Comparison of ENCODE assay signal across 8 mouse cellular contexts in genomic region chr11:101259261-101259712, GRCm38 (mm10). TPM values are rescaled to one million over a fixed set of nuclear protein-coding genes. Genes with fewer than 3 reads are reported as not detected.
DNase-seq lines count a peak whose midpoint lies in the region; ATAC-seq and TF ChIP-seq lines count a peak whose summit lies in the region.

No protein-coding gene starts in this region.

- H3K9ac ChIP-seq in forebrain, embryonic 13.5 days, result 0 out of 2 replicates have a peak overlapping the region, but pooled peaks have one; percentile 71
- no peak overlapping the region for H3K9ac ChIP-seq in forebrain, embryonic 15.5 days (replicated peaks)
- no peak overlapping the region for H3K9ac ChIP-seq in embryonic facial prominence, embryonic 12.5 days
- H3K9ac ChIP-seq in intestine, postnatal 0 days (ENCODE audit: low read depth, low read length), result no peak overlapping the region

- H3K4me3 ChIP-seq in forebrain, embryonic 13.5 days, result no peak overlapping the region
- H3K4me3 ChIP-seq in forebrain, embryonic 15.5 days, result no peak overlapping the region
- peak overlapping the region; percentile 55; the same call in 1 of the 2 replicates for H3K4me3 ChIP-seq in embryonic facial prominence, embryonic 12.5 days
- H3K4me3 ChIP-seq in intestine, postnatal 0 days (ENCODE audit: low read depth, low read length), result no peak overlapping the region
- peak overlapping the region; percentile 67 for H3K4me3 ChIP-seq in limb, embryonic 10.5 days

- H3K9me3 ChIP-seq in forebrain, embryonic 13.5 days (replicated peaks), result no peaks in the 10 kb centered on the region
- H3K9me3 ChIP-seq in forebrain, embryonic 15.5 days, result no peaks in the 10 kb centered on the region
- H3K9me3 ChIP-seq in embryonic facial prominence, embryonic 12.5 days, result no peaks in the 10 kb centered on the region
- H3K9me3 ChIP-seq in intestine, postnatal 0 days (ENCODE audit: control insufficient read depth), result no peaks in the 10 kb centered on the region
- H3K9me3 ChIP-seq in limb, embryonic 10.5 days (replicated peaks), result no peaks in the 10 kb centered on the region

- H3K4me1 ChIP-seq in forebrain, embryonic 13.5 days, result peaks cover 43% of the 10 kb centered on the region
- peaks cover 21% of the 10 kb centered on the region for H3K4me1 ChIP-seq in forebrain, embryonic 15.5 days
- H3K4me1 ChIP-seq in embryonic facial prominence, embryonic 12.5 days, result peaks cover 45% of the 10 kb centered on the region
- 0 out of 2 replicates have a peak, but pooled peaks cover 10% of the 10 kb centered on the region for H3K4me1 ChIP-seq in intestine, postnatal 0 days (replicated peaks; ENCODE audit: control insufficient read depth, insufficient read depth, low read length)
- peaks cover 67% of the 10 kb centered on the region for H3K4me1 ChIP-seq in limb, embryonic 10.5 days

- no peak overlapping the region for H3K27ac ChIP-seq in forebrain, embryonic 13.5 days
- H3K27ac ChIP-seq in forebrain, embryonic 15.5 days (replicated peaks), result no peak overlapping the region
- H3K27ac ChIP-seq in embryonic facial prominence, embryonic 12.5 days, result peak overlapping the region; percentile 80
- H3K27ac ChIP-seq in intestine, postnatal 0 days (ENCODE audit: low read depth, low read length), result peak overlapping the region; percentile 21; the same call in 1 of the 2 replicates
- peak overlapping the region; percentile 84 for H3K27ac ChIP-seq in limb, embryonic 10.5 days

- peak overlapping the region; percentile 89; the same call in 1 of the 2 replicates for H3K4me2 ChIP-seq in forebrain, embryonic 13.5 days
- no peak overlapping the region for H3K4me2 ChIP-seq in forebrain, embryonic 15.5 days (replicated peaks)
- H3K4me2 ChIP-seq in embryonic facial prominence, embryonic 12.5 days (replicated peaks), result peak overlapping the region; percentile 97
- peak overlapping the region; percentile 99 for H3K4me2 ChIP-seq in intestine, postnatal 0 days (replicated peaks; ENCODE audit: low read depth)

- no peak for TF ChIP-seq CTCF in intestine, postnatal 0 days (IDR thresholded peaks at IDR 0.05; ENCODE audit: low read depth)

- no peak for ATAC-seq in forebrain, embryonic 13.5 days
- no peak for ATAC-seq in forebrain, embryonic 15.5 days (replicated peaks)
- no peak for ATAC-seq in embryonic facial prominence, embryonic 12.5 days (ENCODE audit: insufficient number of reproducible peaks, insufficient read depth, low FRiP score, low TSS enrichment)
- peak; percentile 48 for ATAC-seq in intestine, postnatal 0 days
- ATAC-seq in monocyte, adult 5-6 weeks (replicated peaks; ENCODE audit: insufficient number of reproducible peaks, low FRiP score, low TSS enrichment, poor library complexity, severe bottlenecking), result no peak

- peaks cover 23% of the 10 kb centered on the region for H3K36me3 ChIP-seq in forebrain, embryonic 13.5 days (ENCODE audit: poor library complexity, severe bottlenecking)
- H3K36me3 ChIP-seq in forebrain, embryonic 15.5 days, result peaks cover 3% of the 10 kb centered on the region; the same call in 1 of the 2 replicates
- H3K36me3 ChIP-seq in embryonic facial prominence, embryonic 12.5 days, result peaks cover 7% of the 10 kb centered on the region; the same call in 1 of the 2 replicates
- no peaks in the 10 kb centered on the region for H3K36me3 ChIP-seq in intestine, postnatal 0 days (ENCODE audit: control insufficient read depth, insufficient read depth)
- H3K36me3 ChIP-seq in limb, embryonic 10.5 days, result peaks cover 35% of the 10 kb centered on the region

- 57% methylated on average over 6 of the region's 6 CpGs for WGBS in forebrain, embryonic 13.5 days
- 50% methylated on average over 6 of the region's 6 CpGs for WGBS in forebrain, embryonic 15.5 days
- 31% methylated on average over 6 of the region's 6 CpGs for WGBS in embryonic facial prominence, embryonic 12.5 days
- 11% methylated on average over 6 of the region's 6 CpGs for WGBS in intestine, postnatal 0 days
- 26% methylated on average over 6 of the region's 6 CpGs for whole genome bisulfite sequencing in limb, embryonic 10.5 days

- DNase-seq in limb, embryonic 10.5 days (ENCODE audit: low spot score), result no peak
- peak; percentile 65 for DNase-seq in ovary, postnatal 36 days (ENCODE audit: low spot score)
- no peak for DNase-seq in embryo, embryonic 10.5 days (ENCODE audit: low spot score)

- peaks cover 42% of the 10 kb centered on the region for H3K27me3 ChIP-seq in forebrain, embryonic 13.5 days
- peaks cover 26% of the 10 kb centered on the region for H3K27me3 ChIP-seq in forebrain, embryonic 15.5 days
- peaks cover 33% of the 10 kb centered on the region for H3K27me3 ChIP-seq in embryonic facial prominence, embryonic 12.5 days
- no peaks in the 10 kb centered on the region; the same call in 1 of the 2 replicates for H3K27me3 ChIP-seq in intestine, postnatal 0 days (replicated peaks; ENCODE audit: control insufficient read depth, insufficient read depth, low read length)
- H3K27me3 ChIP-seq in limb, embryonic 10.5 days (ENCODE audit: low read depth, poor library complexity, severe bottlenecking), result peaks cover 38% of the 10 kb centered on the region

RNA-seq across cellular contexts. Expression of gene Wnk4, which starts 1.1 kb away (rescaled TPM):
- 4.4 and 4.5 TPM in 2 replicates for polyA plus RNA-seq in forebrain, embryonic 13.5 days (2015; fragmentation: Nextera tagmentation; extraction: Ambion mirVana)
- 4.8 and 5.5 TPM in 2 replicates for polyA plus RNA-seq in forebrain, embryonic 15.5 days (2015; fragmentation: Nextera tagmentation; extraction: Ambion mirVana)
- 7.7 and 8.0 TPM in 2 replicates for polyA plus RNA-seq in embryonic facial prominence, embryonic 12.5 days (2016; fragmentation: Nextera tagmentation; extraction: Ambion mirVana)
- 4.6 and 4.7 TPM in 2 replicates for polyA plus RNA-seq in intestine, postnatal 0 days (2015; fragmentation: Nextera tagmentation; extraction: Ambion mirVana)
- polyA plus RNA-seq in limb, embryonic 10.5 days (2016; fragmentation: Nextera tagmentation; extraction: Ambion mirVana), result 4.7 and 6.2 TPM in 2 replicates
- total RNA-seq in monocyte, adult 5-6 weeks (2017), result 0.11 to 1.7 TPM (median 0.19 TPM) in 3 replicates

RNA-seq across cellular contexts. Expression of gene Vps25, which starts 5.8 kb away (rescaled TPM):
- 92.6 and 109 TPM in 2 replicates for polyA plus RNA-seq in forebrain, embryonic 13.5 days (2015; fragmentation: Nextera tagmentation; extraction: Ambion mirVana)
- polyA plus RNA-seq in forebrain, embryonic 15.5 days (2015; fragmentation: Nextera tagmentation; extraction: Ambion mirVana), result 87.7 and 92.9 TPM in 2 replicates
- polyA plus RNA-seq in embryonic facial prominence, embryonic 12.5 days (2016; fragmentation: Nextera tagmentation; extraction: Ambion mirVana), result 93.6 and 99.3 TPM in 2 replicates
- 148 and 157 TPM in 2 replicates for polyA plus RNA-seq in intestine, postnatal 0 days (2015; fragmentation: Nextera tagmentation; extraction: Ambion mirVana)
- polyA plus RNA-seq in limb, embryonic 10.5 days (2016; fragmentation: Nextera tagmentation; extraction: Ambion mirVana), result 118 and 127 TPM in 2 replicates
- total RNA-seq in monocyte, adult 5-6 weeks (2017), result 42.7 to 62.9 TPM (median 53.8 TPM) in 3 replicates

RNA-seq across cellular contexts. Expression of gene Ramp2, which starts 13.5 kb away (rescaled TPM):
- 43.9 and 55.3 TPM in 2 replicates for polyA plus RNA-seq in forebrain, embryonic 13.5 days (2015; fragmentation: Nextera tagmentation; extraction: Ambion mirVana)
- polyA plus RNA-seq in forebrain, embryonic 15.5 days (2015; fragmentation: Nextera tagmentation; extraction: Ambion mirVana), result 53.4 and 61.3 TPM in 2 replicates
- 80.2 and 86.9 TPM in 2 replicates for polyA plus RNA-seq in embryonic facial prominence, embryonic 12.5 days (2016; fragmentation: Nextera tagmentation; extraction: Ambion mirVana)
- 67.7 and 74.7 TPM in 2 replicates for polyA plus RNA-seq in intestine, postnatal 0 days (2015; fragmentation: Nextera tagmentation; extraction: Ambion mirVana)
- 54.2 and 61.5 TPM in 2 replicates for polyA plus RNA-seq in limb, embryonic 10.5 days (2016; fragmentation: Nextera tagmentation; extraction: Ambion mirVana)
- total RNA-seq in monocyte, adult 5-6 weeks (2017), result not detected in 3 replicates

RNA-seq across cellular contexts. Expression of gene Cntd1, which starts 19.5 kb away (rescaled TPM):
- 1.2 and 1.9 TPM in 2 replicates for polyA plus RNA-seq in forebrain, embryonic 13.5 days (2015; fragmentation: Nextera tagmentation; extraction: Ambion mirVana)
- 1.4 and 1.5 TPM in 2 replicates for polyA plus RNA-seq in forebrain, embryonic 15.5 days (2015; fragmentation: Nextera tagmentation; extraction: Ambion mirVana)
- polyA plus RNA-seq in embryonic facial prominence, embryonic 12.5 days (2016; fragmentation: Nextera tagmentation; extraction: Ambion mirVana), result 1.4 and 2.0 TPM in 2 replicates
- polyA plus RNA-seq in intestine, postnatal 0 days (2015; fragmentation: Nextera tagmentation; extraction: Ambion mirVana), result 0.26 and 0.47 TPM in 2 replicates
- 1.1 TPM in 2 replicates for polyA plus RNA-seq in limb, embryonic 10.5 days (2016; fragmentation: Nextera tagmentation; extraction: Ambion mirVana)
- 1.8 to 3.2 TPM in 2 of 3 replicates, not detected in the other for total RNA-seq in monocyte, adult 5-6 weeks (2017)

RNA-seq across cellular contexts. Expression of gene Coa3, which starts 19.6 kb away (rescaled TPM):
- 190 and 203 TPM in 2 replicates for polyA plus RNA-seq in forebrain, embryonic 13.5 days (2015; fragmentation: Nextera tagmentation; extraction: Ambion mirVana)
- 208 and 211 TPM in 2 replicates for polyA plus RNA-seq in forebrain, embryonic 15.5 days (2015; fragmentation: Nextera tagmentation; extraction: Ambion mirVana)
- polyA plus RNA-seq in embryonic facial prominence, embryonic 12.5 days (2016; fragmentation: Nextera tagmentation; extraction: Ambion mirVana), result 201 and 209 TPM in 2 replicates
- 255 and 276 TPM in 2 replicates for polyA plus RNA-seq in intestine, postnatal 0 days (2015; fragmentation: Nextera tagmentation; extraction: Ambion mirVana)
- 187 and 192 TPM in 2 replicates for polyA plus RNA-seq in limb, embryonic 10.5 days (2016; fragmentation: Nextera tagmentation; extraction: Ambion mirVana)
- 18.8 to 43.1 TPM (median 26.8 TPM) in 3 replicates for total RNA-seq in monocyte, adult 5-6 weeks (2017)

Comparison
In these comparisons a context has a peak if more than half of its experiments do, and no peak if none do; other contexts are left out.
1. H3K27ac ChIP-seq: peak in embryonic facial prominence, embryonic 12.5 days (single experiment), intestine, postnatal 0 days (single experiment) and limb, embryonic 10.5 days (single experiment); none in forebrain, embryonic 13.5 days (single experiment) and forebrain, embryonic 15.5 days (single experiment).
2. H3K4me3 ChIP-seq: peak in embryonic facial prominence, embryonic 12.5 days (single experiment) and limb, embryonic 10.5 days (single experiment); none in forebrain, embryonic 13.5 days (single experiment), forebrain, embryonic 15.5 days (single experiment) and intestine, postnatal 0 days (single experiment).